Mouse (Mus musculus): Measurements from ENCODE around the gene Usp25.

GRCm38 (mm10) chr16:77027976-77028686 is 14.6 kb downstream of the Usp25 start:
- TF ChIP-seq CTCF (IDR thresholded peaks at IDR 0.05; ENCODE audit: borderline replicate concordance, extremely low read depth, insufficient read depth, insufficient read length) = no peak
- no peak for TF ChIP-seq POLR2A (IDR thresholded peaks at IDR 0.05; ENCODE audit: borderline replicate concordance, extremely low read depth, insufficient read depth, insufficient read length, poor library complexity, severe bottlenecking)

Measured in brain, embryonic 14.5 days (tissue).